Mouse (Mus musculus) megakaryocyte, embryonic 14.5 days (primary cell): ENCODE results near the gene Creb5. TPM values are rescaled to one million over a fixed set of nuclear protein-coding genes. Genes with fewer than 3 reads are reported as not detected.

Experiments used
- H3K27me3 ChIP-seq: replicated peaks from 2 replicates; pipeline ENCODE3; 2012; ENCODE audit warnings: inconsistent platforms
- H3K36me3 ChIP-seq: replicated peaks from 2 replicates; pipeline ENCODE3; 2012; ENCODE audit warnings: low read length, inconsistent platforms, mixed read lengths
- H3K4me1 ChIP-seq: 2 replicates; pipeline ENCODE4 v1.6.1; 2012; ENCODE audit warnings: inconsistent platforms
- H3K4me3 ChIP-seq: replicated peaks from 2 replicates; pipeline ENCODE3; 2012; ENCODE audit warnings: moderate library complexity, mild to moderate bottlenecking, inconsistent platforms
- H3K9me3 ChIP-seq: 2 replicates; pipeline ENCODE4 v1.6.1; 2012; ENCODE audit warnings: inconsistent platforms
- FLI1 ChIP-seq: IDR thresholded peaks from 2 replicates; pipeline ENCODE4 v1.6.1; 2012; ENCODE audit warnings: low read length, inconsistent platforms, mixed read lengths
- GATA1 ChIP-seq: IDR thresholded peaks from 3 replicates; pipeline ENCODE4 v1.6.1; 2012; ENCODE audit warnings: mixed read lengths, low read length, inconsistent platforms, borderline replicate concordance
- polyA plus RNA-seq: library from polyadenylated mRNA; stranded (reverse); fragments of >175 nt; gene quantifications from 2 replicates; pipeline ENCODE4 v1.2.3, GENCODE M21; 2012; ENCODE audit warnings: low replicate concordance; ENCODE audit not compliant: insufficient read depth

The Creb5 gene
- polyA plus RNA-seq, 1 experiment, result 0.37 TPM

GRCm38 (mm10) chr6:53288584-53289558, 1.8 kb downstream of the Creb5 start:
- H3K27me3 ChIP-seq, result peaks cover 81% of the 10 kb centered on the region
- H3K36me3 ChIP-seq, result no peaks in the 10 kb centered on the region
- H3K4me1 ChIP-seq, result peaks cover 34% of the 10 kb centered on the region
- H3K4me3 ChIP-seq, result peak overlapping the region; percentile 92
- TF ChIP-seq FLI1, result no peak
- TF ChIP-seq GATA1, result no peak
- peaks cover 9% of the 10 kb centered on the region; the same call in 1 of the 2 replicates for H3K9me3 ChIP-seq

GRCm38 (mm10) chr6:53289659-53290058, 2.6 kb downstream of the Creb5 start:
- Histone ChIP-seq H3K36me3 (no peaks in the 10 kb centered on the region), H3K4me1 (peaks cover 34% of the 10 kb centered on the region), H3K4me3 (no peak overlapping the region), H3K27me3 (peaks cover 78% of the 10 kb centered on the region), H3K9me3 (0 out of 2 replicates have a peak, but pooled peaks cover 2% of the 10 kb centered on the region)
- TF ChIP-seq GATA1 (no peak), FLI1 (no peak)

- Histone ChIP-seq H3K9me3 (no peaks in the 10 kb centered on the region), H3K4me1 (peaks cover 34% of the 10 kb centered on the region), H3K36me3 (no peaks in the 10 kb centered on the region), H3K27me3 (peaks cover 72% of the 10 kb centered on the region), H3K4me3 (no peak overlapping the region)
- TF ChIP-seq FLI1, result no peak
- TF ChIP-seq GATA1, result no peak
Observed at GRCm38 (mm10) chr6:53290215-53290990, 3.3 kb downstream of the Creb5 start.

- H3K9me3 ChIP-seq, result no peaks in the 10 kb centered on the region
- no peak overlapping the region for H3K4me3 ChIP-seq
- TF ChIP-seq GATA1, result no peak
- no peak for TF ChIP-seq FLI1
- peaks cover 13% of the 10 kb centered on the region for H3K4me1 ChIP-seq
- no peaks in the 10 kb centered on the region for H3K36me3 ChIP-seq
- H3K27me3 ChIP-seq, result peaks cover 56% of the 10 kb centered on the region
Observed at GRCm38 (mm10) chr6:53292931-53293330, 5.9 kb downstream of the Creb5 start.

- Histone ChIP-seq H3K27me3 (peaks cover 30% of the 10 kb centered on the region), H3K4me1 (no peaks in the 10 kb centered on the region), H3K4me3 (no peak overlapping the region), H3K9me3 (no peaks in the 10 kb centered on the region), H3K36me3 (no peaks in the 10 kb centered on the region)
- TF ChIP-seq FLI1 (no peak), GATA1 (no peak)
Observed at GRCm38 (mm10) chr6:53297851-53298250, 10.8 kb downstream of the Creb5 start.

GRCm38 (mm10) chr6:53304201-53304600, 17.1 kb downstream of the Creb5 start:
- TF ChIP-seq GATA1, result no peak
- no peak for TF ChIP-seq FLI1
- H3K36me3 ChIP-seq, result no peaks in the 10 kb centered on the region
- H3K4me3 ChIP-seq, result no peak overlapping the region
- H3K4me1 ChIP-seq, result peaks cover 12% of the 10 kb centered on the region
- H3K27me3 ChIP-seq, result peaks cover 28% of the 10 kb centered on the region
- H3K9me3 ChIP-seq, result peaks cover 6% of the 10 kb centered on the region

GRCm38 (mm10) chr6:53306156-53306555, 19.1 kb downstream of the Creb5 start:
- TF ChIP-seq GATA1 (no peak), FLI1 (no peak)
- no peak overlapping the region for H3K4me3 ChIP-seq
- H3K36me3 ChIP-seq, result no peaks in the 10 kb centered on the region
- H3K9me3 ChIP-seq, result peaks cover 6% of the 10 kb centered on the region
- H3K27me3 ChIP-seq, result peaks cover 24% of the 10 kb centered on the region
- H3K4me1 ChIP-seq, result peaks cover 12% of the 10 kb centered on the region

GRCm38 (mm10) chr6:53306710-53307109, 19.6 kb downstream of the Creb5 start:
- TF ChIP-seq FLI1 (no peak), GATA1 (no peak)
- peaks cover 24% of the 10 kb centered on the region for H3K27me3 ChIP-seq

GRCm38 (mm10) chr6:53308684-53309083, 21.6 kb downstream of the Creb5 start:
- TF ChIP-seq GATA1, result no peak
- TF ChIP-seq FLI1, result no peak
- Histone ChIP-seq H3K36me3 (no peaks in the 10 kb centered on the region), H3K4me1 (peaks cover 12% of the 10 kb centered on the region), H3K9me3 (peaks cover 6% of the 10 kb centered on the region), H3K27me3 (peaks cover 16% of the 10 kb centered on the region), H3K4me3 (peak overlapping the region; percentile 78)

More at GRCm38 (mm10) chr6:53306710-53307109, 19.6 kb downstream of the Creb5 start:
- peaks cover 12% of the 10 kb centered on the region for H3K4me1 ChIP-seq
- peaks cover 6% of the 10 kb centered on the region for H3K9me3 ChIP-seq
- no peak overlapping the region for H3K4me3 ChIP-seq
- no peaks in the 10 kb centered on the region for H3K36me3 ChIP-seq
